Mouse (Mus musculus) small intestine, adult 2 months (tissue): Measurements from ENCODE around the gene Cyp26a1.

Experiments
- CTCF ChIP-seq: fragments of 200-500 bp; IDR thresholded peaks from 2 replicates; pipeline ENCODE4 v1.5.1; 2012; ENCODE audit warnings: low read depth, mild to moderate bottlenecking, control low read depth, inconsistent platforms, low read length, moderate library complexity, mixed read lengths; ENCODE audit not compliant: insufficient replicate concordance, insufficient read length; ENCODE audit errors: extremely low read depth
- POLR2A ChIP-seq: fragments of 200-500 bp; IDR thresholded peaks from 2 replicates; pipeline ENCODE4 v1.6.1; 2012; ENCODE audit warnings: low read depth, mild to moderate bottlenecking, control low read depth, inconsistent platforms, low read length, moderate library complexity

- TF ChIP-seq POLR2A (no peak), CTCF (no peak)
Measured at GRCm38 (mm10) chr19:37735426-37735825, 37.8 kb downstream of the Cyp26a1 start.
